Mouse (Mus musculus) midbrain, embryonic 16.5 days (tissue): ENCODE data around the gene Taf12. TPM values are rescaled to one million over a fixed set of nuclear protein-coding genes. Genes with fewer than 3 reads are reported as not detected.

Source experiments
- ATAC-seq: fragments of 200-750 bp; cut with Nextera tagmentation; 2 replicates; pipeline ENCODE4 v1.8.0; 2017; ENCODE audit warnings: moderate TSS enrichment
- H3K27ac ChIP-seq: fragments of 300-500 bp; sonication (generic); 2 replicates; pipeline ENCODE4 v1.5.1; 2014; ENCODE audit warnings: mild to moderate bottlenecking, low read length, mixed read lengths
- H3K27me3 ChIP-seq: fragments of 300-500 bp; sonication (generic); 2 replicates; pipeline ENCODE4 v1.6.1; 2014; ENCODE audit warnings: low read depth, low read length, mixed read lengths; ENCODE audit not compliant: control insufficient read depth, insufficient read depth
- H3K36me3 ChIP-seq: fragments of 300-500 bp; sonication (generic); 2 replicates; pipeline ENCODE4 v1.6.1; 2014; ENCODE audit warnings: mild to moderate bottlenecking, low read length, moderate library complexity, mixed read lengths; ENCODE audit not compliant: control insufficient read depth, insufficient read depth
- H3K4me1 ChIP-seq: fragments of 300-500 bp; sonication (generic); 2 replicates; pipeline ENCODE4 v1.6.1; 2014; ENCODE audit warnings: mild to moderate bottlenecking, low read length, mixed read lengths; ENCODE audit not compliant: control insufficient read depth, insufficient read depth
- H3K4me2 ChIP-seq: fragments of 300-500 bp; sonication (generic); 2 replicates; pipeline ENCODE4 v1.6.1; 2014; ENCODE audit warnings: mild to moderate bottlenecking, low read length, mixed read lengths
- H3K4me3 ChIP-seq: fragments of 300-500 bp; sonication (generic); 2 replicates; pipeline ENCODE4 v1.5.1; 2014; ENCODE audit warnings: low read depth, mild to moderate bottlenecking, low read length, moderate library complexity, mixed read lengths
- H3K9ac ChIP-seq: fragments of 300-500 bp; sonication (generic); 2 replicates; pipeline ENCODE4 v1.6.1; 2014; ENCODE audit warnings: low read depth, low read length, mixed read lengths
- H3K9me3 ChIP-seq: fragments of 300-500 bp; sonication (generic); replicated peaks from 2 replicates; pipeline ENCODE4 v1.6.1; 2014; ENCODE audit warnings: mild to moderate bottlenecking, low read length, mixed read lengths; ENCODE audit not compliant: control insufficient read depth, poor library complexity, severe bottlenecking
- WGBS: fragments of 180-500 bp; shearing (Covaris S2); extraction: QIAGEN DNeasy Blood & Tissue Kit; methylation state at CpG from one replicate; pipeline ENCODE4 v1.1.7; 2014; 5-methylcytosine and 5-hydroxymethylcytosine counted together
- polyA plus RNA-seq: library from polyadenylated mRNA; unstranded; fragments of >200 nt; fragmentation: Nextera tagmentation; extraction: Ambion mirVana; gene quantifications from 2 replicates; pipeline ENCODE4 v1.2.1, GENCODE M21; 2015

Gene Taf12
- polyA plus RNA-seq, 1 experiment from 2014 or later, result 42.8 TPM

DNA sequence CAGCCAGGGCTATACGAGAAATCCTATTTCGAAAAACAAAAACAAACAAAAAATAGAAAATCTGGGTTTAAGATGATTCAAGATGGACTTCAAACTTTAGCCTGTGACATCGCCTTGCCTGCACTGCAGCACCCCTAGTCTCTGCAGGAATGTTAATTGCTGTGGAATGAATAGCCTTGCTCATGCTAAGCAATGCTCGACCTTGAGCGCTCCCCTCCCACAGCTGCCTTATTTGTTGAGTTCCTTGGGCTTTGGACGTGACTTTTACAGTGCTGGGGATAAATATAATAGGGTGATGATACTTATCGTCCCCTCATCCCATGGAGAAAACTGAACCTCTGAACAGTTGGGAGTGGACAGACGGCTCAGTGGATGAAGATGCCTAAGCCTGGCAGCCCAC, 41.5 kb downstream of the Taf12 start:
- Histone ChIP-seq H3K4me1 (no peaks in the 10 kb centered on the region), H3K27ac (no peak overlapping the region), H3K4me3 (no peak overlapping the region), H3K9me3 (no peaks in the 10 kb centered on the region), H3K27me3 (no peaks in the 10 kb centered on the region), H3K9ac (no peak overlapping the region), H3K4me2 (no peak overlapping the region), H3K36me3 (peaks cover 40% of the 10 kb centered on the region)
- no peak for ATAC-seq
- WGBS, result 90% methylated on average over 8 of the region's 8 CpGs

GRCm38 (mm10) chr4:132326481-132326880, 52.3 kb downstream of the Taf12 start:
- Histone ChIP-seq H3K4me1 (peaks cover 16% of the 10 kb centered on the region), H3K4me2 (no peak overlapping the region), H3K36me3 (peaks cover 18% of the 10 kb centered on the region), H3K27ac (no peak overlapping the region), H3K9ac (no peak overlapping the region), H3K9me3 (no peaks in the 10 kb centered on the region), H3K4me3 (no peak overlapping the region), H3K27me3 (no peaks in the 10 kb centered on the region)
- 90% methylated on average over 5 of the region's 5 CpGs for WGBS
- no peak for ATAC-seq

GRCm38 (mm10) chr4:132328391-132328982, 54.3 kb downstream of the Taf12 start:
- peak overlapping the region; percentile 72 for H3K4me3 ChIP-seq
- WGBS, result 42% methylated on average over 14 of the region's 14 CpGs
- ATAC-seq, result no peak
- H3K9me3 ChIP-seq, result no peaks in the 10 kb centered on the region
- H3K27me3 ChIP-seq, result no peaks in the 10 kb centered on the region
- H3K27ac ChIP-seq, result peak overlapping the region; percentile 73
- H3K9ac ChIP-seq, result peak overlapping the region; percentile 93
- peak overlapping the region; percentile 68 for H3K4me2 ChIP-seq
- H3K4me1 ChIP-seq, result peaks cover 16% of the 10 kb centered on the region
- peaks cover 12% of the 10 kb centered on the region for H3K36me3 ChIP-seq

- H3K36me3 ChIP-seq, result peaks cover 13% of the 10 kb centered on the region
- no peaks in the 10 kb centered on the region for H3K27me3 ChIP-seq
- no peaks in the 10 kb centered on the region for H3K9me3 ChIP-seq
- under 1% methylated on average over 52 of the region's 52 CpGs for whole genome bisulfite sequencing
- H3K4me2 ChIP-seq, result peak within 1 kb of the TSS; percentile 68
- peak within 1 kb of the TSS; percentile 72 for H3K4me3 ChIP-seq
- peak; percentile 96 for ATAC-seq
- peak within 1 kb of the TSS; percentile 73 for H3K27ac ChIP-seq
- peaks cover 16% of the 10 kb centered on the region for H3K4me1 ChIP-seq
- peak within 1 kb of the TSS; percentile 93 for H3K9ac ChIP-seq
These were observed 55.1 kb downstream of the Taf12 start, which contains the start of gene Trnau1ap for GRCm38 (mm10) chr4:132329115-132329834. TSS of gene Trnau1ap (minus strand) at chr4:132329538.

DNA sequence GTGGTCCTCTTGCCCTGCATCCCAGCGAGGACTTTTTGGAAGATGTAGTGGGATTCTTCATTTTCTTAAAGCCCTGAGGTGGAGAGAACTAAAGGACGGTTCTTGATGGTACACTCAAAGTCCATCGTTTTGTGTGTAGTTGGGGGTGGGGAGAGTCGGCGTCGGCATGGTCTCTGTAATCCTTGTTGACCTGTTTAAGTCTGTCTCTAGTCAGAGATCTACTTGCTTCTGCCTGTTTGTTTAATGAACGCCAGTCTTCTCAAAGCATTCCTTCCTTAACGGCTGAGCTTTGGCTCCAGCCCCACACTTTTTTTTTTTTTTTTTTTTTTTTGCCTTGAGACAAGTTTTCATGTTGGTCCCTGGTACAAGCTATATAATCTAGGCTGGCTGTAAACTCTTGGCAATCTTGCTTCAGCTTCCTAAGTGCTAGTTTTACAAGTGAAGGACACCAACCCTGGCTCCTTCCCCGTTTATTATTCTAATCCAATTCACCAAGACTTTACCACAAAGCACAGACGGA, 55.7 kb downstream of the Taf12 start:
- peak overlapping the region; percentile 73 for H3K27ac ChIP-seq
- H3K4me3 ChIP-seq, result peak overlapping the region; percentile 72
- H3K9me3 ChIP-seq, result no peaks in the 10 kb centered on the region
- peaks cover 16% of the 10 kb centered on the region for H3K4me1 ChIP-seq
- 6% methylated on average over 10 of the region's 10 CpGs for WGBS
- H3K4me2 ChIP-seq, result peak overlapping the region; percentile 68
- no peak for ATAC-seq
- H3K36me3 ChIP-seq, result peaks cover 11% of the 10 kb centered on the region
- H3K27me3 ChIP-seq, result no peaks in the 10 kb centered on the region
- peak overlapping the region; percentile 93 for H3K9ac ChIP-seq

DNA sequence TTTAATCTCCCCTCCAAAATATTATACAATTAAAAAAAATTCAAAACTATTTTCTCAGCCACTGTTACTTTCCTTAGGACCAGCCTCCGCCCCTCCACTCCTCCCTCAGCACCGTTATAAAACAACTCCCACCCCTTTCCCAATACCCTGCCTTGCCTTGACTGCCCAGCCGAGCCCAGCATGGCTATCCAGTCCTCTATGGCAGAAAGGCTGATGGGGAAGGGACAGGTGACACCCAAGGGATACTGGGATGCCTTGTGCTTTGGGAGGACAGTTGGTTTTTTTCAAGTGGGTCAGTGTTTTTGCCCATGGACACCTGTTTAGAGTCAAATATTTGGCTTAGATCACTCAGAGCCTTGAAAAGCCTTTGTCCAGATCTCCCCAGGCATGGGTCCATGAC, 57.8 kb downstream of the Taf12 start:
- WGBS, result 77% methylated on average over 3 of the region's 3 CpGs
- ATAC-seq, result no peak
- no peak overlapping the region for H3K9ac ChIP-seq
- no peak overlapping the region for H3K4me2 ChIP-seq
- H3K36me3 ChIP-seq, result peaks cover 2% of the 10 kb centered on the region; the same call in 1 of the 2 replicates
- H3K4me1 ChIP-seq, result peaks cover 16% of the 10 kb centered on the region
- no peaks in the 10 kb centered on the region for H3K9me3 ChIP-seq
- H3K27me3 ChIP-seq, result no peaks in the 10 kb centered on the region
- no peak overlapping the region for H3K4me3 ChIP-seq
- H3K27ac ChIP-seq, result no peak overlapping the region

GRCm38 (mm10) chr4:132332880-132333279, 58.7 kb downstream of the Taf12 start:
- Histone ChIP-seq H3K4me2 (no peak overlapping the region), H3K4me3 (no peak overlapping the region), H3K9ac (no peak overlapping the region), H3K36me3 (peaks cover 2% of the 10 kb centered on the region; the same call in 1 of the 2 replicates), H3K9me3 (no peaks in the 10 kb centered on the region), H3K4me1 (peaks cover 15% of the 10 kb centered on the region), H3K27ac (no peak overlapping the region), H3K27me3 (no peaks in the 10 kb centered on the region)
- no peak for ATAC-seq
- 90% methylated on average over 6 of the region's 6 CpGs for WGBS

- Histone ChIP-seq H3K4me3 (no peak overlapping the region), H3K9ac (no peak overlapping the region)
These were observed 64.8 kb downstream of the Taf12 start for GRCm38 (mm10) chr4:132338943-132339342.

GRCm38 (mm10) chr4:132341451-132341850, 67.3 kb downstream of the Taf12 start:
- no peak overlapping the region for H3K4me3 ChIP-seq
- ATAC-seq, result no peak
- no peaks in the 10 kb centered on the region for H3K27me3 ChIP-seq
- H3K27ac ChIP-seq, result no peak overlapping the region
- peaks cover 18% of the 10 kb centered on the region for H3K4me1 ChIP-seq
- 82% methylated on average over 3 of the region's 3 CpGs for WGBS
- H3K36me3 ChIP-seq, result no peaks in the 10 kb centered on the region
- H3K9ac ChIP-seq, result no peak overlapping the region
- H3K9me3 ChIP-seq, result no peaks in the 10 kb centered on the region
- H3K4me2 ChIP-seq, result no peak overlapping the region

More at GRCm38 (mm10) chr4:132338943-132339342, 64.8 kb downstream of the Taf12 start:
- Histone ChIP-seq H3K36me3 (no peaks in the 10 kb centered on the region; the same call in 1 of the 2 replicates), H3K4me1 (peaks cover 4% of the 10 kb centered on the region), H3K4me2 (no peak overlapping the region), H3K27ac (no peak overlapping the region), H3K9me3 (no peaks in the 10 kb centered on the region), H3K27me3 (no peaks in the 10 kb centered on the region)
- no peak for ATAC-seq
- WGBS, result 90% methylated on average over 13 of the region's 13 CpGs
